Mouse (Mus musculus) megakaryocyte, embryonic 14.5 days (primary cell): ENCODE results near the gene Cald1.

Experiments
- FLI1 ChIP-seq: IDR thresholded peaks from 2 replicates; pipeline ENCODE4 v1.6.1; 2012; ENCODE audit warnings: low read length, inconsistent platforms, mixed read lengths
- GATA1 ChIP-seq: IDR thresholded peaks from 3 replicates; pipeline ENCODE4 v1.6.1; 2012; ENCODE audit warnings: mixed read lengths, low read length, inconsistent platforms, borderline replicate concordance

DNA sequence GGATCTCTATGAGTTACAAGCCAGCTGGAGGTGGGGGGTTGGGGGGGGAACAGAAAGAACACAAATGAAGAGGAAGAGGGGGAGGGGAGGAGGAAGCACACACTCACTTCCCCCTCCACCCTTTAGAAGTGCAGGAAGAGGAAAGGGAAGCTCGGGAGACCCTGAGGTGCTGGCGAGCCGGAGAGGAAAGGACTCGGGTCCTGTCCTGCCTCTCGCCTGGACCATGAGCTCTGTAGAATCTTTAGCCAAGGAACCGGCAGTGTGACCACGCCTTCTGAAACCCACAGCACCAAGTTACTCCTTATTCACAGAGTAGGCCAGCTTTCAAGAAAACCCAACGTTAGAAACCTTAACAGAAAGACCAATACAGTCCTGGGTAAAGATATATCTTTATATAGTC is 83.8 kb downstream of the Cald1 start:
- TF ChIP-seq GATA1 (no peak), FLI1 (no peak)
